Mouse (Mus musculus): ENCODE data around the gene Sqor.

GRCm38 (mm10) chr2:122821246-122821645, 56.2 kb downstream of the Sqor start:
- TF ChIP-seq CTCF (IDR thresholded peaks at IDR 0.05; ENCODE audit: extremely low read depth, insufficient read depth, insufficient read length, insufficient replicate concordance) (no peak), POLR2A (IDR thresholded peaks at IDR 0.05; ENCODE audit: low read depth, low read length) (no peak)

Data from spleen, adult 2 months (tissue).